8 mouse cellular contexts compared by ENCODE assay signal in the genomic region with DNA sequence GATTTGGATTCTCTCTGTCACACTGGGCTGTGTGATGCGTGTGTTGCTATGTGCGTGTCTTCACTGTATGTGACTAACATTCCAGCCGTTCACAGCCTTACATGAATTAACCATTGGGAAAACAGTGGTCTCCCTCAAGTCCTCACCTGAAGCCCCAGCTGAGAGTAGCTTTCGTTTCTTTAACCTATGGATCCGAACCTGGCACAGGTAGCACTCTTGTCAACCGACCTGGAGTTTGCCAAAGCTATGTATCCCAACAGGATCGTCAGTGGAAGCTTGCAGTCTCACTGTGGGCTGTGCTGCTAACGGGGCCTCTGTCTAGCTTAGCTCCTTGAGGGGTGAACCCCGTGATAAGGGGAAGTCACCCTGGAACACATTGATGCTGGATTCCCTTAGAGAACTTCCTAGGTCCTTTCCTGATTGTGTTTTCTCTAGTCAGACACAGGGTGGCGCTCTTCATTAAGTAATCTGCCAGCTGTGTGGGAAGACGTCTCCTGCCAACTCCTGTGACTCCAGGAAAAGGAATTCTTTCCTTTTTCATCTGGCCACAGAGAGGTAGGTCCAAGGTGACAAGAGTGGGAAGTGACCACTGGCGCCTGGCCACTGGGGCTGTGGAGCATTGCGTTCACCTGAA. TPM values are rescaled to one million over a fixed set of nuclear protein-coding genes. Genes with fewer than 3 reads are reported as not detected.
DNase-seq lines count a peak whose midpoint lies in the region; ATAC-seq lines count a peak whose summit lies in the region.

No protein-coding gene starts in this region.

- 42% methylated on average over 13 of the region's 13 CpGs for WGBS in liver, embryonic 11.5 days
- 41% methylated on average over 13 of the region's 13 CpGs for WGBS in neural tube, embryonic 13.5 days

- H3K36me3 ChIP-seq in liver, embryonic 11.5 days (ENCODE audit: control insufficient read depth, insufficient read depth, low read length): peaks cover 2% of the 10 kb centered on the region
- peaks cover 45% of the 10 kb centered on the region for H3K36me3 ChIP-seq in neural tube, embryonic 13.5 days

- peak; percentile 13 for ATAC-seq in liver, embryonic 11.5 days (replicated peaks; ENCODE audit: low FRiP score)
- ATAC-seq in neural tube, embryonic 13.5 days (ENCODE audit: low read depth): peak; percentile 88
- no peak for ATAC-seq in activated CD4-positive, CD25-positive, alpha-beta regulatory T cell, adult 4 months

- peak; percentile 40 for DNase-seq in A20 (ENCODE audit: low read depth, low spot score)
- peak; percentile 74 to 91 for DNase-seq in adrenal gland, adult (ENCODE audit: inconsistent age in 2 of 2, low spot score in 1 of 2)
- DNase-seq in embryo, embryonic 11 days: peak; percentile 83
- peak; percentile 75 to 83 for DNase-seq in heart, adult 18-20 months
- peak; percentile 65 for DNase-seq in kidney, adult 18-20 months
- no peak for DNase-seq in liver, embryonic 11.5 days (ENCODE audit: low spot score)

- H3K4me1 ChIP-seq in liver, embryonic 11.5 days (replicated peaks; ENCODE audit: control insufficient read depth, insufficient read depth, low read length): peaks cover 6% of the 10 kb centered on the region; the same call in 1 of the 2 replicates
- H3K4me1 ChIP-seq in neural tube, embryonic 13.5 days (replicated peaks): peaks cover 14% of the 10 kb centered on the region

- 0 out of 2 replicates have a peak overlapping the region, but pooled peaks have one; percentile 5 for H3K4me2 ChIP-seq in liver, embryonic 11.5 days
- peak overlapping the region; percentile 46 for H3K4me2 ChIP-seq in neural tube, embryonic 13.5 days

- no peak overlapping the region for H3K4me3 ChIP-seq in liver, embryonic 11.5 days (ENCODE audit: low read depth, low read length)
- H3K4me3 ChIP-seq in neural tube, embryonic 13.5 days: peak overlapping the region; percentile 17; the same call in 1 of the 2 replicates

- H3K27ac ChIP-seq in liver, embryonic 11.5 days (ENCODE audit: low read depth, low read length): no peak overlapping the region
- peak overlapping the region; percentile 74 for H3K27ac ChIP-seq in neural tube, embryonic 13.5 days (replicated peaks)

- no peaks in the 10 kb centered on the region for H3K9me3 ChIP-seq in liver, embryonic 11.5 days (ENCODE audit: control insufficient read depth, low read length)
- H3K9me3 ChIP-seq in neural tube, embryonic 13.5 days: no peaks in the 10 kb centered on the region

- no peaks in the 10 kb centered on the region for H3K27me3 ChIP-seq in liver, embryonic 11.5 days (replicated peaks; ENCODE audit: control insufficient read depth, insufficient read depth, low read length)
- H3K27me3 ChIP-seq in neural tube, embryonic 13.5 days: 0 out of 2 replicates have a peak, but pooled peaks cover 4% of the 10 kb centered on the region

- H3K9ac ChIP-seq in liver, embryonic 11.5 days (ENCODE audit: low read depth, low read length): no peak overlapping the region
- H3K9ac ChIP-seq in neural tube, embryonic 13.5 days: peak overlapping the region; percentile 51

RNA-seq across cellular contexts. Expression of gene Gm3448, which starts 24.2 kb away (rescaled TPM):
- 1 to 10 TPM in 1 of 2 experiments, under 1 TPM in 1; 0.74 to 1.7 TPM for total RNA-seq in heart, adult 18-20 months (2021)
- 3.0 and 4.6 TPM in 2 replicates for polyA plus RNA-seq in liver, embryonic 11.5 days (2014; fragmentation: Nextera tagmentation; extraction: Ambion mirVana)
- polyA plus RNA-seq in neural tube, embryonic 13.5 days (2015; fragmentation: Nextera tagmentation; extraction: Ambion mirVana): 3.4 and 4.0 TPM in 2 replicates
- 1 to 10 TPM; 2.1 to 4.7 TPM for polyA plus RNA-seq in activated CD4-positive, CD25-positive, alpha-beta regulatory T cell, adult 4 months (2017; shearing (Covaris generic))

RNA-seq across cellular contexts. Expression of gene Tcte3, which starts 24.2 kb away (rescaled TPM):
- total RNA-seq in heart, adult 18-20 months (2021): under 1 TPM in 1 of 2 experiments, not detected in 1; 0.44 TPM
- polyA plus RNA-seq in liver, embryonic 11.5 days (2014; fragmentation: Nextera tagmentation; extraction: Ambion mirVana): 3.9 and 4.4 TPM in 2 replicates
- polyA plus RNA-seq in neural tube, embryonic 13.5 days (2015; fragmentation: Nextera tagmentation; extraction: Ambion mirVana): 0.92 TPM in 1 of 2 replicates, not detected in the other
- polyA plus RNA-seq in activated CD4-positive, CD25-positive, alpha-beta regulatory T cell, adult 4 months (2017; shearing (Covaris generic)): 1 to 10 TPM in 1 of 2 experiments, not detected in 1; 5.5 TPM

RNA-seq across cellular contexts. Expression of gene Ermard, which starts 24.5 kb away (rescaled TPM):
- 10 to 100 TPM; 16.0 to 25.5 TPM for total RNA-seq in heart, adult 18-20 months (2021)
- 67.2 and 73.1 TPM in 2 replicates for polyA plus RNA-seq in liver, embryonic 11.5 days (2014; fragmentation: Nextera tagmentation; extraction: Ambion mirVana)
- polyA plus RNA-seq in neural tube, embryonic 13.5 days (2015; fragmentation: Nextera tagmentation; extraction: Ambion mirVana): 97.4 and 101 TPM in 2 replicates
- 100 to 1,000 TPM; 102 to 158 TPM for polyA plus RNA-seq in activated CD4-positive, CD25-positive, alpha-beta regulatory T cell, adult 4 months (2017; shearing (Covaris generic))

RNA-seq across cellular contexts. Expression of gene Gm3435, which starts 55.5 kb away (rescaled TPM):
- 1 to 10 TPM; 1.2 to 1.9 TPM for total RNA-seq in heart, adult 18-20 months (2021)
- 5.4 and 5.6 TPM in 2 replicates for polyA plus RNA-seq in liver, embryonic 11.5 days (2014; fragmentation: Nextera tagmentation; extraction: Ambion mirVana)
- 8.0 and 9.1 TPM in 2 replicates for polyA plus RNA-seq in neural tube, embryonic 13.5 days (2015; fragmentation: Nextera tagmentation; extraction: Ambion mirVana)
- 10 to 100 TPM in 1 of 2 experiments, 1 to 10 TPM in 1; 5.6 to 10.9 TPM for polyA plus RNA-seq in activated CD4-positive, CD25-positive, alpha-beta regulatory T cell, adult 4 months (2017; shearing (Covaris generic))
